Mouse (Mus musculus) forebrain, embryonic 16.5 days (tissue): Measurements from ENCODE around the gene Qk. TPM values are rescaled to one million over a fixed set of nuclear protein-coding genes. Genes with fewer than 3 reads are reported as not detected.

Source experiments
- ATAC-seq: fragments of 200-750 bp; cut with Nextera tagmentation; 2 replicates; pipeline ENCODE4 v1.8.0; 2017; ENCODE audit warnings: mild to moderate bottlenecking, moderate library complexity
- H3K27ac ChIP-seq: fragments of 300-500 bp; sonication (generic); 2 replicates; pipeline ENCODE4 v1.5.1; 2014; ENCODE audit warnings: low read length, control low read depth
- H3K27me3 ChIP-seq: fragments of 300-500 bp; sonication (generic); replicated peaks from 2 replicates; pipeline ENCODE4 v1.6.1; 2014; ENCODE audit warnings: low read length; ENCODE audit not compliant: control insufficient read depth, insufficient read depth
- H3K36me3 ChIP-seq: fragments of 300-500 bp; sonication (generic); 2 replicates; pipeline ENCODE4 v1.6.1; 2014; ENCODE audit not compliant: control insufficient read depth, insufficient read depth
- H3K4me1 ChIP-seq: fragments of 300-500 bp; sonication (generic); replicated peaks from 2 replicates; pipeline ENCODE4 v1.6.1; 2014; ENCODE audit warnings: low read length; ENCODE audit not compliant: control insufficient read depth, insufficient read depth
- H3K4me2 ChIP-seq: fragments of 300-500 bp; sonication (generic); 2 replicates; pipeline ENCODE4 v1.6.1; 2014; ENCODE audit warnings: mild to moderate bottlenecking, low read length, control low read depth
- H3K4me3 ChIP-seq: fragments of 300-500 bp; sonication (generic); replicated peaks from 2 replicates; pipeline ENCODE4 v1.5.1; 2014; ENCODE audit warnings: mild to moderate bottlenecking, low read length, control low read depth
- H3K9ac ChIP-seq: fragments of 300-500 bp; sonication (generic); replicated peaks from 2 replicates; pipeline ENCODE4 v1.6.1; 2014; ENCODE audit warnings: low read depth, low read length, control low read depth
- H3K9me3 ChIP-seq: fragments of 300-500 bp; sonication (generic); 2 replicates; pipeline ENCODE4 v1.6.1; 2016; ENCODE audit warnings: low read length; ENCODE audit not compliant: control insufficient read depth
- WGBS: fragments of 180-500 bp; shearing (Covaris S2); extraction: QIAGEN DNeasy Blood & Tissue Kit; methylation state at CpG from one replicate; pipeline ENCODE4 v1.1.7; 2014; 5-methylcytosine and 5-hydroxymethylcytosine counted together
- polyA plus RNA-seq: library from polyadenylated mRNA; unstranded; fragments of >200 nt; fragmentation: Nextera tagmentation; extraction: Ambion mirVana; gene quantifications from 2 replicates; pipeline ENCODE4 v1.2.1, GENCODE M21; 2015

The Qk gene
- polyA plus RNA-seq, 1 experiment from 2014 or later = 37.6 TPM

GRCm38 (mm10) chr17:10318561-10319430, 858 bp downstream of the Qk start:
- Histone ChIP-seq H3K36me3 (no peaks in the 10 kb centered on the region), H3K4me1 (peaks cover 19% of the 10 kb centered on the region), H3K9ac (peak overlapping the region; percentile 98), H3K4me3 (peak overlapping the region; percentile 99), H3K27me3 (no peaks in the 10 kb centered on the region), H3K4me2 (peak overlapping the region; percentile 61; the same call in 1 of the 2 replicates), H3K27ac (peak overlapping the region; percentile 99), H3K9me3 (no peaks in the 10 kb centered on the region)
- WGBS = under 1% methylated on average over 61 of the region's 153 CpGs
- ATAC-seq = peak; percentile 35

- no peaks in the 10 kb centered on the region for H3K9me3 ChIP-seq
- peaks cover 19% of the 10 kb centered on the region for H3K4me1 ChIP-seq
- peak overlapping the region; percentile 98 for H3K9ac ChIP-seq
- no peaks in the 10 kb centered on the region for H3K27me3 ChIP-seq
- peak overlapping the region; percentile 99 for H3K4me3 ChIP-seq
- peak overlapping the region; percentile 99 for H3K27ac ChIP-seq
- no peaks in the 10 kb centered on the region for H3K36me3 ChIP-seq
- no peak for ATAC-seq
- peak overlapping the region; percentile 61 for H3K4me2 ChIP-seq
- WGBS = under 1% methylated on average over 42 of the region's 46 CpGs
Observed at GRCm38 (mm10) chr17:10317981-10318551, 1.6 kb downstream of the Qk start.

- peak overlapping the region; percentile 99 for H3K4me3 ChIP-seq
- H3K9ac ChIP-seq = peak overlapping the region; percentile 98
- no peak for ATAC-seq
- H3K27me3 ChIP-seq = no peaks in the 10 kb centered on the region
- H3K4me2 ChIP-seq = peak overlapping the region; percentile 61
- peak overlapping the region; percentile 99 for H3K27ac ChIP-seq
- H3K9me3 ChIP-seq = no peaks in the 10 kb centered on the region
- WGBS = 0% methylated on average over 4 of the region's 4 CpGs
- no peaks in the 10 kb centered on the region for H3K36me3 ChIP-seq
- H3K4me1 ChIP-seq = peaks cover 23% of the 10 kb centered on the region
Observed at GRCm38 (mm10) chr17:10317186-10317585, 2.5 kb downstream of the Qk start.

GRCm38 (mm10) chr17:10316446-10316845, 3.2 kb downstream of the Qk start:
- Histone ChIP-seq H3K27me3 (no peaks in the 10 kb centered on the region), H3K4me3 (peak overlapping the region; percentile 48), H3K4me1 (peaks cover 17% of the 10 kb centered on the region), H3K36me3 (no peaks in the 10 kb centered on the region), H3K9ac (peak overlapping the region; percentile 46; the same call in 1 of the 2 replicates), H3K27ac (peak overlapping the region; percentile 47; the same call in 1 of the 2 replicates), H3K4me2 (peak overlapping the region; percentile 60), H3K9me3 (no peaks in the 10 kb centered on the region)
- no peak for ATAC-seq
- 3% methylated on average over 1 of the region's 1 CpGs for WGBS

GRCm38 (mm10) chr17:10310046-10310445, 9.6 kb downstream of the Qk start:
- no peak overlapping the region for H3K4me2 ChIP-seq
- H3K4me1 ChIP-seq = peaks cover 22% of the 10 kb centered on the region
- no peak for ATAC-seq
- H3K36me3 ChIP-seq = no peaks in the 10 kb centered on the region
- H3K4me3 ChIP-seq = no peak overlapping the region
- H3K9ac ChIP-seq = no peak overlapping the region
- no peak overlapping the region for H3K27ac ChIP-seq
- H3K27me3 ChIP-seq = no peaks in the 10 kb centered on the region
- 44% methylated on average over 1 of the region's 1 CpGs for whole genome bisulfite sequencing
- H3K9me3 ChIP-seq = no peaks in the 10 kb centered on the region

- peak; percentile 33; the same call in 1 of the 2 replicates for ATAC-seq
- Histone ChIP-seq H3K36me3 (no peaks in the 10 kb centered on the region), H3K4me2 (peak overlapping the region; percentile 12), H3K27ac (0 out of 2 replicates have a peak overlapping the region, but pooled peaks have one; percentile 3), H3K4me3 (no peak overlapping the region), H3K4me1 (peaks cover 16% of the 10 kb centered on the region), H3K27me3 (no peaks in the 10 kb centered on the region), H3K9me3 (no peaks in the 10 kb centered on the region), H3K9ac (no peak overlapping the region)
- WGBS = 36% methylated on average over 4 of the region's 4 CpGs
Observed at GRCm38 (mm10) chr17:10309135-10309623, 10.5 kb downstream of the Qk start.

GRCm38 (mm10) chr17:10306424-10306823, 13.2 kb downstream of the Qk start:
- 33% methylated on average over 2 of the region's 2 CpGs for WGBS
- no peak for ATAC-seq
- no peak overlapping the region for H3K9ac ChIP-seq
- no peaks in the 10 kb centered on the region for H3K27me3 ChIP-seq
- H3K4me1 ChIP-seq = peaks cover 10% of the 10 kb centered on the region
- H3K4me2 ChIP-seq = no peak overlapping the region
- no peaks in the 10 kb centered on the region for H3K9me3 ChIP-seq
- H3K27ac ChIP-seq = no peak overlapping the region
- H3K36me3 ChIP-seq = no peaks in the 10 kb centered on the region
- H3K4me3 ChIP-seq = no peak overlapping the region

GRCm38 (mm10) chr17:10304001-10304400, 15.7 kb downstream of the Qk start:
- no peaks in the 10 kb centered on the region for H3K36me3 ChIP-seq
- H3K27me3 ChIP-seq = no peaks in the 10 kb centered on the region
- peak overlapping the region; percentile 28 for H3K27ac ChIP-seq
- peaks cover 4% of the 10 kb centered on the region for H3K4me1 ChIP-seq
- no peak overlapping the region for H3K4me2 ChIP-seq
- H3K9ac ChIP-seq = no peak overlapping the region
- no peak overlapping the region for H3K4me3 ChIP-seq
- H3K9me3 ChIP-seq = no peaks in the 10 kb centered on the region
- ATAC-seq = no peak

GRCm38 (mm10) chr17:10300968-10301795, 18.5 kb downstream of the Qk start:
- H3K9me3 ChIP-seq = no peaks in the 10 kb centered on the region
- no peak overlapping the region for H3K9ac ChIP-seq
- H3K4me3 ChIP-seq = no peak overlapping the region
- H3K36me3 ChIP-seq = no peaks in the 10 kb centered on the region
- ATAC-seq = no peak
- WGBS = 34% methylated on average over 4 of the region's 4 CpGs
- H3K4me2 ChIP-seq = no peak overlapping the region
- no peaks in the 10 kb centered on the region for H3K27me3 ChIP-seq
- no peak overlapping the region for H3K27ac ChIP-seq
- peaks cover 7% of the 10 kb centered on the region for H3K4me1 ChIP-seq
